Mouse (Mus musculus) embryonic stem cell, embryonic (primary cell): ENCODE measurements around the gene Adamtsl4.

Experiments used
- CTCF ChIA-PET, 4 experiments: fragments of 300-600 bp in 2 of 4; fragments of 350-600 bp in 2 of 4; sonication (Branson Sonifier 250); formaldehyde crosslinking; loops; one replicate each; lab custom pipeline; 2022; ENCODE audit warnings: inconsistent platforms in 2 of 4; lab: Charles Lee
- POLR2A ChIA-PET, 4 experiments: fragments of 300-600 bp in 2 of 4; fragments of 350-600 bp in 2 of 4; sonication (Branson Sonifier 250); formaldehyde crosslinking; loops; one replicate each; lab custom pipeline; 2022; ENCODE audit warnings: antibody characterized with exemption in 4 of 4, inconsistent platforms in 1 of 4; lab: Charles Lee

The Adamtsl4 gene

GRCm38 (mm10) chr3:95687524-95688421 is at the start of gene Adamtsl4:
Gene Adamtsl4, minus strand, starts transcription at chr3:95687917.
- CTCF ChIA-PET: interaction anchor here in 3 of 4 experiments (0.6 to 5.9 kb wide), 8 partner anchors 11 to 646 kb away, joined by 3 to 44 read pairs (median 4); no protein-coding TSS in a partner anchor

DNA sequence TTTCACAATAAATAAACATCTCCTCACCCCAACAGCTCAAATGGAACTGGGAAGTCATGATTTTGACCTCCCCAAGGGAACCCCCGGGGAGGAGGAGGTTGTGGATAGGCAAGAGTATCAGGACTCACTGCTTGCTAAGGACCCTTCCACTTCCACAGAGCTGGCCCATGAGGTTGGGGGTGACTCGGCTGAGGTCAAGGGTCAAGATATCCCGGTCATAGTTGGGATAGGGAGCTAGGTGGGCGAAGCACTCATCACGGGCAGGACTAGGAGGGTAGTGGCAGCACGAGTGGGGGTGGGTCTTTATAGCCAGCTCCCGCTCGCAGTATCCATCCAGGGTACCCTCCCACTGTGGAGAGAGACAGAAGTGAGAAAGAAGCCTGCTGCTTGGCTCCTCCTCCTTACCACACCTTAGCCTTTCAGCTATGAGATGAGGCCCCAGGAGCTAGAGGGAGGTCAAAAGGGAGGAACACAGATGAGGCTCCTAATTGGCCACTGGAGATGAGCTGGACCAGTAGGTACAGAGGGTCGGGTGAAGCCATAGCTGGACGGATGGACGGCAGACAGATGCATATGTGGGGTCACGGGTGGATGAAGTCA is 47.5 kb upstream of the Adamtsl4 start:
- POLR2A ChIA-PET: interaction anchor here (0.5 to 6.0 kb wide), 47 partner anchors 8 to 620 kb away, joined by 3 to 38 read pairs (median 4); partner anchors contain the start of genes Rprd2 (in 2 of the 4) and Ensa (in 1 of the 4)
- CTCF ChIA-PET: interaction anchor here in 3 of 4 experiments (0.5 to 1.5 kb wide), 9 partner anchors 10 to 231 kb away, joined by 3 to 5 read pairs (median 3); no protein-coding TSS in a partner anchor

More at GRCm38 (mm10) chr3:95687524-95688421, at the start of gene Adamtsl4:
- POLR2A ChIA-PET: interaction anchor here (0.6 to 56.4 kb wide), 15 partner anchors 9 to 942 kb away, joined by 3 to 4534 read pairs (median 5); partner anchors contain the start of genes Ensa (in 2 of the 4), Mcl1 (in 2 of the 4), Ecm1 (in 1 of the 4) and Golph3l (in 1 of the 4)

DNA sequence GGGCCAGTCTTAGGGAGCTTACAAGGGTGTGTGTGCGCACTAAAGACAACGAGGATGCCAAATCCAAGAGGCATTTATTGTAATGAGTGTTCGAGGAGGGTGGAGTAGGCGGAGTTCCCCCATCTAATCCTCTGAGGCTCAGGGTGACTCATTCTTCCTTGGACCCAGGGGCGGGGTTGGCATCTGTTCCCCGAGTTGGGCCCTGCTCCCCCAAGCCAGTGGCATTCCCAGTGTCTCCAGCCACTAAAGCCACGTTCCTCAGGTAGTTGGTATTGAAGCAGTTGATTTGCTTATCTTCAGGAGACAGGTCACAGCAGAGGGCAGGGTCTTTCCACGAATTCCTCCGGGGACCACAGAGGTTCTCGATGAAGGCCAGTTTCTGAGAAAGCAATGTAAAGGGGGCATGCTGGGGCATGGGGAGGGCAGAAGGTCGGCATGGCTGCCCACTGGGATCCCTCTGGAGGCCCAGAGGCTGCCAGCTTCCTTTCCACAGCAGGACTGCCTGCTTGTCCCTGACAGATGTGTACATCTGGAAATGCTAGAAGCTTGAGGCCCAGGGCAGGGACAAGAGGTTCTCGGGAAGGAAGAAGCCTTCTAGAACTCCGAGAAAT is 46.5 kb upstream of the Adamtsl4 start:
- POLR2A ChIA-PET: interaction anchor here (0.5 to 6.0 kb wide), 17 partner anchors 8 to 113 kb away, joined by 3 to 38 read pairs (median 6); no protein-coding TSS in a partner anchor

GRCm38 (mm10) chr3:95732744-95733521 is 45.2 kb upstream of the Adamtsl4 start:
- CTCF ChIA-PET: interaction anchor here in 3 of 4 experiments (0.6 to 2.0 kb wide), 5 partner anchors 56 to 1193 kb away, joined by 3 to 5 read pairs (median 3); no protein-coding TSS in a partner anchor
- POLR2A ChIA-PET: interaction anchor here (0.6 to 6.0 kb wide), 18 partner anchors 8 to 607 kb away, joined by 3 to 38 read pairs (median 4); no protein-coding TSS in a partner anchor

More for the DNA sequence above, 46.5 kb upstream of the Adamtsl4 start:
- CTCF ChIA-PET: interaction anchor here in 1 of 4 experiments (0.6 to 2.0 kb wide), 2 partner anchors 12 to 58 kb away, joined by 3 to 5 read pairs; no protein-coding TSS in a partner anchor

GRCm38 (mm10) chr3:95732297-95732696 is 44.6 kb upstream of the Adamtsl4 start:
- ChIA-PET CTCF (interaction anchor here in 2 of 4 experiments (0.6 to 2.0 kb wide), 3 partner anchors 56 to 1192 kb away, joined by 3 to 5 read pairs (median 4); no protein-coding TSS in a partner anchor), POLR2A (interaction anchor here (0.6 to 6.0 kb wide), 11 partner anchors 8 to 107 kb away, joined by 3 to 38 read pairs (median 4); no protein-coding TSS in a partner anchor)

- POLR2A ChIA-PET: interaction anchor here in 2 of 4 experiments (0.8 to 6.0 kb wide), 5 partner anchors 9 to 68 kb away, joined by 3 to 38 read pairs (median 6); no protein-coding TSS in a partner anchor
- CTCF ChIA-PET: no interaction called here
Observed at GRCm38 (mm10) chr3:95731802-95732201, 44.1 kb upstream of the Adamtsl4 start.

DNA sequence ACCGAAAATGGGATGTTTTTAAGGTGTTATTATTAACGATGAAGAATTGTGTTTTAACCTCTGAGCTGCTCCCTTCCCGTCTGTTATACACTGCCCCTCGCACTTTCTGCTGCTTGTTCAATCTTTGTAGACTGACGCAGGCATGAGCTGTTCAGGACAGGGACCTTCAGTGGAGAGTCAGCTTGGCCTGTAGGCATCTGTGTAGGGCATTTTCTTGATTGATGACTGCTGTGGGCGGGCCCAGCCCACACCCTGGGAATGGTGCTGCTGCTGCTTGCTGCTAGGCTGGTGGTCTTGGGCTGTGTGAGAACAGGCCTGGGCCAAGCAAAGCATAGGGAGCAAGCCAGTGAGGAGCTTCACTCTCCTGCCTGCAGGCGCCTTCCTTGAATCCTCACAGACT is 42.7 kb upstream of the Adamtsl4 start:
- ChIA-PET POLR2A (interaction anchor here in 3 of 4 experiments (0.6 to 2.3 kb wide), 10 partner anchors 9 to 106 kb away, joined by 3 to 7 read pairs (median 4); partner anchors contain the start of genes Ecm1 (in 1 of the 3) and Ensa (in 1 of the 3)), CTCF (interaction anchor here in 2 of 4 experiments (0.5 to 1.8 kb wide), 2 partner anchors 42 to 54 kb away, joined by 3 to 7 read pairs; no protein-coding TSS in a partner anchor)

- CTCF ChIA-PET: no interaction called here
- POLR2A ChIA-PET: interaction anchor here in 3 of 4 experiments (0.8 to 2.3 kb wide), 8 partner anchors 8 to 70 kb away, joined by 3 to 6 read pairs (median 4); partner anchors contain the start of gene Ecm1 (in 1 of the 3)
Observed at GRCm38 (mm10) chr3:95728906-95729305, 41.2 kb upstream of the Adamtsl4 start.

DNA sequence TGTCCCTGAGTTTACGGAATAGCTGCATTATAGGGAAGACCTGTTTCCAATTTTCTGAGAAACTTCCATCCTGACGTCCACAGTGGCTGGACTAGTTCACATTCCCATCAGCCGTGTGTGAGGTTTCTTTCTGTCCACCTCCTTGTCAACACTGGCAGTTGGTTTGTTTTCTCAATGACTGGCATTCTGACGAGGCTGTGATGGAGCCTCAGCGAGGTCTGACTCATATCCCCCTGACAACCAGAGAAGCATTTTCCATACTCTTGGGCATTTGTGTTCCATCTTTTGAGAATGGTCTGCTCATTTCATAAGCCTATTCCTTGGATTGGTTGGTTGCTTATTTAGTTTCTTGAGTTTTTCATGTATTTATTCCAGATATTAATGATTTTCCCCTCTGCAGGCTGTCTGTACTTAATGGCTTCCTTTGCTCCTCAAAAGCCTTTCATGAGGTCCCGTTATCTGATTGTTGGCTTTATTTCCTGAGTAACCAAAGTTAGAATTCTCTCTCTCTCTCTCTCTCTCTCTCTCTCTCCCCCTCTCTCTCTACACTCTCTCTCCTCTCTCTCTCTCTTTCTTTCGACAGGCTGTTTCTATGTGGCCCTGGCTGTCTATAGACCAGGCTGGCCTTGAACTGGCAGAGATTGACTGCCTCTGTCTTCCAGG is 39.1 kb upstream of the Adamtsl4 start:
- POLR2A ChIA-PET: interaction anchor here in 2 of 4 experiments (0.7 to 2.0 kb wide), 5 partner anchors 9 to 53 kb away, joined by 3 to 5 read pairs (median 3); no protein-coding TSS in a partner anchor
- CTCF ChIA-PET: no interaction called here

GRCm38 (mm10) chr3:95725863-95726262 is 38.1 kb upstream of the Adamtsl4 start:
- ChIA-PET CTCF (interaction anchor here in 3 of 4 experiments (0.6 to 1.5 kb wide), 6 partner anchors 10 to 208 kb away, joined by 3 to 7 read pairs (median 4); no protein-coding TSS in a partner anchor), POLR2A (interaction anchor here in 2 of 4 experiments (0.7 to 1.4 kb wide), 4 partner anchors 9 to 235 kb away, joined by 3 to 4 read pairs (median 4); no protein-coding TSS in a partner anchor)

DNA sequence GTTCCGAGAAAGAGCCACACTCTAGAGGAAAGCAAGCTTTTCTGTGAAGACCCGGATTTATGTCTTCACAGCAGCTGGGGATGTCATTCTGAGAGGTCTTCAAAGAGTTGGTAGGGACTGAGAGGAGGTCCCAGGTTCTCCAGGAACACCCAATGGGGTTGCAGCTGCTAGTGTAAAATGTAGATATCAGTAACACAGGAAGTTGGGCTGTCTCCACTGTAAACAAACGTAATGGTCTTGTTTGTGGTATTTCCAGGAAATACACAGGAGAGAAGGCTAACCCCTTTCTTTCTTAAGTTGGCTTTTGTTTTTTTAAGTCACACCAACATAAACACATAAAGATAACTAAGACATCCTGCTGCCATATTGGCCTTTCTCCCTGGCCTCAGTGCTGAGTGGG is 34.7 kb upstream of the Adamtsl4 start:
- POLR2A ChIA-PET: no interaction called here
- CTCF ChIA-PET: no interaction called here

DNA sequence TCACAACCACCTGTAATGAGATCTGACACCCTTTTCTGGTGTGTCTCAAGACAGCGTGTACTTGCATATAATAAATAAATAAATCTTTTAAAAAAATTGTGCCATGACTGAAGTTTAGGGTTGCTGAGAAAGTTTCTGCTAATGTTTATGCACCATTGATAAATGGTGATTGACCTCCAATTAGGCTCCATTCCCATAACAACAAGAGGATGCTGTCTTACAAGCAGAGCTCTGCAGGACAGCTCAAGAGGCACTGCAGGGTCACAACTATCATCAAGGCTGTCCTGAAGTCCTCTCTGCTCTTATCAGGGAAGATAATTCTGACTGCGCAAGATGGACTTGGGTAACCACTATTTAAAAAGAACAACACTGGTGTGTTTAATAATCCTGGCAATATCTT is 30.4 kb upstream of the Adamtsl4 start:
- ChIA-PET POLR2A (interaction anchor here in 2 of 4 experiments (0.7 to 1.7 kb wide), 3 partner anchors 16 to 28 kb away, joined by 3 to 6 read pairs (median 3); no protein-coding TSS in a partner anchor), CTCF (no interaction called here)

GRCm38 (mm10) chr3:95716075-95716474 is 28.4 kb upstream of the Adamtsl4 start:
- CTCF ChIA-PET: interaction anchor here in 1 of 4 experiments (1.1 kb wide), 1 partner anchor 39 kb away, joined by 3 read pairs; no protein-coding TSS in a partner anchor
- POLR2A ChIA-PET: interaction anchor here in 3 of 4 experiments (0.6 to 1.8 kb wide), 7 partner anchors 13 to 91 kb away, joined by 3 to 7 read pairs (median 4); partner anchors contain the start of gene Ensa (in 1 of the 3)

DNA sequence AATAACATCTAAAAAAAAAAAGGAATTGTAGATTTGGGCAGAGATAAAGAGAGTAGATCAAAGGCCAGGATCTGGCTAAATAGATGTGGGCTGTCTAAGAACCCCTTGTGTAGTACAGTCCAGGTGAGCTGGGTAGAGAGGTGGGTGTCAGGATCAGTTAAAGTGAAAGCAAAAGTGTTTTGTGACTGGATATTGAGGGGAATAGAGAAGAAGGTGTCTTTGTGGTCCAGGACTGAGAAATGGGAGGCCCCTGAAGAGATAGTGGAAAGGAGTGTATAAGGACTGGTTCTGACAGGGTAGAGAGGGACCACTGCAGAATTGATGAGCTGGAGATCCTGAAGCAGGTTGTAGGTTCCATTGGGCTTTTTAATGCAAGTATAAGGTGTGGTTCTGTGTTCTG is 22.2 kb upstream of the Adamtsl4 start:
- ChIA-PET CTCF (interaction anchor here in 1 of 4 experiments (0.9 kb wide), 1 partner anchor 25 kb away, joined by 4 read pairs; no protein-coding TSS in a partner anchor), POLR2A (interaction anchor here in 3 of 4 experiments (0.6 to 1.7 kb wide), 6 partner anchors 9 to 209 kb away, joined by 3 to 6 read pairs (median 4); no protein-coding TSS in a partner anchor)

GRCm38 (mm10) chr3:95709044-95709443 is 21.3 kb upstream of the Adamtsl4 start:
- ChIA-PET POLR2A (interaction anchor here in 3 of 4 experiments (0.6 to 1.7 kb wide), 4 partner anchors 8 to 131 kb away, joined by 3 to 4 read pairs (median 4); no protein-coding TSS in a partner anchor), CTCF (interaction anchor here in 1 of 4 experiments (0.9 kb wide), 1 partner anchor 26 kb away, joined by 4 read pairs; no protein-coding TSS in a partner anchor)
